Mouse (Mus musculus) megakaryocyte, embryonic 14.5 days (primary cell): Measurements from ENCODE around the gene Phf21a. TPM values are rescaled to one million over a fixed set of nuclear protein-coding genes. Genes with fewer than 3 reads are reported as not detected.

Source experiments
- H3K27me3 ChIP-seq: replicated peaks from 2 replicates; pipeline ENCODE3; 2012; ENCODE audit warnings: inconsistent platforms
- H3K36me3 ChIP-seq: replicated peaks from 2 replicates; pipeline ENCODE3; 2012; ENCODE audit warnings: low read length, inconsistent platforms, mixed read lengths
- H3K4me1 ChIP-seq: 2 replicates; pipeline ENCODE4 v1.6.1; 2012; ENCODE audit warnings: inconsistent platforms
- H3K4me3 ChIP-seq: replicated peaks from 2 replicates; pipeline ENCODE3; 2012; ENCODE audit warnings: moderate library complexity, mild to moderate bottlenecking, inconsistent platforms
- H3K9me3 ChIP-seq: 2 replicates; pipeline ENCODE4 v1.6.1; 2012; ENCODE audit warnings: inconsistent platforms
- FLI1 ChIP-seq: IDR thresholded peaks from 2 replicates; pipeline ENCODE4 v1.6.1; 2012; ENCODE audit warnings: low read length, inconsistent platforms, mixed read lengths
- GATA1 ChIP-seq: IDR thresholded peaks from 3 replicates; pipeline ENCODE4 v1.6.1; 2012; ENCODE audit warnings: mixed read lengths, low read length, inconsistent platforms, borderline replicate concordance
- polyA plus RNA-seq: library from polyadenylated mRNA; stranded (reverse); fragments of >175 nt; gene quantifications from 2 replicates; pipeline ENCODE4 v1.2.3, GENCODE M21; 2012; ENCODE audit warnings: low replicate concordance; ENCODE audit not compliant: insufficient read depth

The Phf21a gene
- polyA plus RNA-seq, 1 experiment: 19.0 TPM

DNA sequence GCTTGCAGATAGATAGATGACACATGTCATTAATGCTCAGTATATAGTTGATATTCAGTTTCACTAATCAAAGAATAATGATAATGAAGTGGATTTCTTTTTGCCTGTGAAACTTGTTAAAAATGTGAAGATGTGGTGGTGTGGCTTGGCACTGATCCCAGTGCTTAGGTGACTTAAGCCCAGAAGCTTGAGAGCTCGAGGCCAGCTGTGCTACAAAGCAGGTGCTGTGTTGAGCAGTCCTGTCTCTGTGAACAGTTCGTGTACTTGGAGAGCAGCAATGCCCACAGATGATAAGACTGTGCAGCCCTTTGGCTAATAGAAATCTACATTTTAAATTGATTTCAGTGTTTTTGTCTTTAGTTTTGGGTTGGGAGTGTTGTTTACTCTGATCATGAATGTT lies 179.6 kb downstream of the Phf21a start:
- H3K9me3 ChIP-seq: no peaks in the 10 kb centered on the region
- H3K4me1 ChIP-seq: peaks cover 41% of the 10 kb centered on the region
- H3K27me3 ChIP-seq: no peaks in the 10 kb centered on the region
- TF ChIP-seq FLI1: no peak
- TF ChIP-seq GATA1: no peak
- peaks cover 26% of the 10 kb centered on the region for H3K36me3 ChIP-seq
- peak overlapping the region; percentile 60 for H3K4me3 ChIP-seq

DNA sequence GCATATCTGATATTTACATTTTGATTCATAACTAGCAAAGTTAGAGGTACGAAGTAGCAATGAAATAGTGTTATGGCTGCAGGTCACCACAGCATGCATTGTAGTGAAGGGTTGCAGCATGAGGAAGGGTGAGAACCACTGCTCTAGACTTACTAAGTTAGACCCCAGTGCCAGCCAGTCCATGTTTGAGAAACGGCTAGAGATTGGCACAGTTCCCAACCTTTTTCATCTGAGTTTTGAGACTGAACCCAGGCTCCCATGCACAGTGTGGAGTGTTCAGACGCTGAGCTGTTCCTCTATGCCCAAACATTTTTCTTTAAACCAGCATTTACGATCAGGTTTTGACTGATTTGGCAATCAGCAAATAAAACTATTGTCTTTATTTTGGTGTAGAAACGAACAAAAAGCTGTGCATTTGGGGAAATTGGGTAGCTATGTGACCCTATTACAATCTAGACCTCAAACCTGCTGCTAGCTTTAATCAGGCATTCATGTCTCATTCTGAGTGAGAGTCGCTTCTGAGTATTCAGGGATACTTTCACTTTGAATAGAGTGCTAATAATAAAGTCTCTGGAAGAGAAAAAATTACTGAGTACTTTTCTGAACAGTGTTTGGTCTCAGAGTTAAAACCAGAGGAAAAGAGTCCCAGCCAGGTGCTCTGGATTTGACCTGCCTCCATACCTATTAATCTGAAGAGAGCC lies 180.3 kb downstream of the Phf21a start:
- Histone ChIP-seq H3K27me3 (no peaks in the 10 kb centered on the region), H3K4me3 (peak overlapping the region; percentile 80), H3K36me3 (peaks cover 22% of the 10 kb centered on the region), H3K9me3 (no peaks in the 10 kb centered on the region), H3K4me1 (peaks cover 34% of the 10 kb centered on the region)
- TF ChIP-seq FLI1: no peak

DNA sequence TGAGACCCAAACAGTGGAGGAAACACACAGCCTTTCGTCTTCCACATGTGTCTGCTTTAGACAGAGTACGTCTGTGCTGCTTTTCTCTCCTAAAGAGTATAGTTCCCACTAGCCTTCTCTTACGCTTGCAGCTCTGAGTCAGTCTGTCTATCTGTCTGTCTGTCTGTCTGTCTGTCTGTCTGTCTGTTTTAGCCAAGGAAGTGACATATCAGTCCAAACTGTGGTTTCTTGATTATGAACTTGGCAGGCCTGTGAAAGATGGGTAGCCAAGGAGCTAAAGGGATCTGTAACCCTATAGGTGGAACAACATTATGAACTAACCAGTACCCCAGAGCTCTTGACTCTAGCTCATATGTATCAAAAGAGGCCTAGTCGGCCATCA lies 180.9 kb downstream of the Phf21a start:
- TF ChIP-seq FLI1 (no peak), GATA1 (no peak)
- Histone ChIP-seq H3K27me3 (no peaks in the 10 kb centered on the region), H3K4me1 (peaks cover 29% of the 10 kb centered on the region), H3K36me3 (peaks cover 21% of the 10 kb centered on the region), H3K9me3 (no peaks in the 10 kb centered on the region), H3K4me3 (peak overlapping the region; percentile 80)

DNA sequence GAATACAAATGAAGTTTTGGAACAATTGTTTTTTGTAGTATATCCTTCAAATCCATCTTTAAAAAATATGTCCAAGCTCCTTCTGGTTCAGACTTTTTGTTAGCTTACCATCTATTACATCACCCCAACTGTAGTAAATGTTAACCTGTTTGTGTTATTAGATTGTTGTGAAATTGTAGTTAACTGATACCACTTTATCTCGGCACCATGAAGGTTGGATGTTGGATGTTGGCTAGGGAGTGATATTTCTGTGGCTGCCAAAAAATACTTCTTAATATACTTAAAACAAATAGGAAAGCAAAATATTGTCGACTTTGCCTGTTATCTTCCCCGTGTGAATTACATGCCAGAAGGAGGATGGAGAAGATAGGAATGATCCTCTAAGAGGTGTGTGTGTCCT lies 184.9 kb downstream of the Phf21a start:
- H3K36me3 ChIP-seq: peaks cover 11% of the 10 kb centered on the region
- peaks cover 16% of the 10 kb centered on the region for H3K4me1 ChIP-seq

DNA sequence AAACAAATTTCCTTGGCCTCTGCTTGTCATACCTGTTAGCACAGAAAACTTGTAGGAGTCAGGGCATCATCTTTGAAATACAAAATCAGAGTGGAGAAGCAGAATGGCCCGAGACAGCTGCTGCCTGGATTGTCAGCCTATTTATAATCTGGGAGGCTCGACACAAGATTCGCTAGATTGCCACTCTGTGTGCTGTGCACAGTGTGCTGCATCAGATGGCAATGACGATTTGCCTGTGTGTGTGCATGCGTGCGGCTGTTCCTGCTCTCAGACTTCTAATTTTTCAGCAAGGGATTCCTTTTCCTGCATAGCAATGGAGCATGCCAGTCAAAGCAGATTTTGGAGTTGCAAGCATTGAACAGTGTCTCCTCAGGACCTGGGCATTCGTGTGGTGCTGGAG lies 185.7 kb downstream of the Phf21a start:
- Histone ChIP-seq H3K36me3 (peaks cover 11% of the 10 kb centered on the region), H3K27me3 (no peaks in the 10 kb centered on the region), H3K4me3 (no peak overlapping the region), H3K9me3 (no peaks in the 10 kb centered on the region), H3K4me1 (peaks cover 10% of the 10 kb centered on the region)
- TF ChIP-seq FLI1 (no peak), GATA1 (no peak)

More for the DNA sequence above, 184.9 kb downstream of the Phf21a start:
- no peaks in the 10 kb centered on the region for H3K27me3 ChIP-seq
- H3K9me3 ChIP-seq: no peaks in the 10 kb centered on the region
- TF ChIP-seq GATA1: no peak
- TF ChIP-seq FLI1: no peak
- no peak overlapping the region for H3K4me3 ChIP-seq

DNA sequence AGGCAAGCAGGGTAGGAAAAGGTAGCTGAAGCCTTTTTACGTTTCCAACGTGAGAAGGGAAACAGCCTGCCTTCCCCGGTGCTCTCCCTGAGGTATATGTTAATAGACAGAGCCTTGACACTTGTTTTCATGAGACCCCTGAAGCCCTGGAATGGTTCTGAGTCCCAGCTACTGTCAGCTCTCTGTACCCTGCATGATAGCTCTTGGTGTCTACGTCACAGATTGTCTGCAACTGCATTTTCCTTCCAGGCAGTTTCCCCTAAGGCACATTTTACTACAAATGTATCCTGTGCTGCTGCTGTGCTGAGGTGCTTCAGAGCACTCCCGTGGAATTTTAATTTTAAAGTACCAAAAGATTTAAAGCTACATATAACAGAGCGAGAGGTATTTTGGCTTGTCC lies 186.5 kb downstream of the Phf21a start:
- TF ChIP-seq FLI1: no peak
- no peak for TF ChIP-seq GATA1
- H3K9me3 ChIP-seq: no peaks in the 10 kb centered on the region
- H3K4me1 ChIP-seq: peaks cover 7% of the 10 kb centered on the region
- no peak overlapping the region for H3K4me3 ChIP-seq
- peaks cover 11% of the 10 kb centered on the region for H3K36me3 ChIP-seq
- H3K27me3 ChIP-seq: no peaks in the 10 kb centered on the region

DNA sequence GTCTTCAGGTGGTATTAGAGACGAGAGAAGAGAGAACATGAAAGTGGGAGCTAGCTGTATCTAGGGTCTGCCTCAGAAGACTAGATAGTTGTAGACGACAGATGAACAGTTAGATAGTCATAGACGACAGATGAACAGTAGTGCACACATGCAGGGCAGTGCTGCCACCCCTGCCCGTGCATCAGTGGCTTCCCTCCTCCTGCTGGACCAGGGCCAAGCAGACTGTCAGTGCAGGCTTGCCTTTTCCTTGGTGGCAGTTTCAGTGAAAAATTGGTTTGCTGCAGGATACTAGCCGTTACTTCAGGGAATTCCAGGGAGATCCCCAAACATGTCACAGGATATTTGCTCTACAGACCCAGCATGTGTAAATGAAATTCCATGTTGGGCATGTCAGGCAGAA lies 192.7 kb downstream of the Phf21a start:
- H3K9me3 ChIP-seq: no peaks in the 10 kb centered on the region
- H3K36me3 ChIP-seq: no peaks in the 10 kb centered on the region
- no peaks in the 10 kb centered on the region for H3K27me3 ChIP-seq
- no peak overlapping the region for H3K4me3 ChIP-seq
- no peak for TF ChIP-seq GATA1
- no peak for TF ChIP-seq FLI1
- peaks cover 36% of the 10 kb centered on the region for H3K4me1 ChIP-seq

DNA sequence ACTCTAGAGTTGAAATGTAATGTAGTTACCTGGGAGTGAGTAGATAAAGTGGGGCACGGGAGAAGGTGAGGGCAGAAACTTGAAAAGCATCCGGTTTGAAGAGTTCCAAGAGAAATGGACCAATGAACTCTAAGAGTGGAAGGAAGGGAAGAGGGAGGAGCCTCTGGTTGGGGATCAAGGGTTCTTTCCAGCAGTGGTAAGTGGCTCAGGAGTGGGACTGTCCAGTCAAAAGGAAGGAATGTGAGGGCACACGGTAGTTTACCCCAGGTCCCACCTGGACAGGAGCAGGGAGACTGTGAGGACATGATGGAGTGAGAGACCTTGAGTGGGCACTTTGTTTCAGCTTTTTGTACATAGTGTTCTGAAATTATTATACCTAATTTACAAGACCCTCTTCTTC lies 196.4 kb downstream of the Phf21a start:
- TF ChIP-seq FLI1: no peak
- TF ChIP-seq GATA1: no peak
- H3K9me3 ChIP-seq: no peaks in the 10 kb centered on the region
- H3K4me3 ChIP-seq: no peak overlapping the region
- H3K36me3 ChIP-seq: peaks cover 10% of the 10 kb centered on the region
- no peaks in the 10 kb centered on the region for H3K27me3 ChIP-seq
- peaks cover 44% of the 10 kb centered on the region for H3K4me1 ChIP-seq

DNA sequence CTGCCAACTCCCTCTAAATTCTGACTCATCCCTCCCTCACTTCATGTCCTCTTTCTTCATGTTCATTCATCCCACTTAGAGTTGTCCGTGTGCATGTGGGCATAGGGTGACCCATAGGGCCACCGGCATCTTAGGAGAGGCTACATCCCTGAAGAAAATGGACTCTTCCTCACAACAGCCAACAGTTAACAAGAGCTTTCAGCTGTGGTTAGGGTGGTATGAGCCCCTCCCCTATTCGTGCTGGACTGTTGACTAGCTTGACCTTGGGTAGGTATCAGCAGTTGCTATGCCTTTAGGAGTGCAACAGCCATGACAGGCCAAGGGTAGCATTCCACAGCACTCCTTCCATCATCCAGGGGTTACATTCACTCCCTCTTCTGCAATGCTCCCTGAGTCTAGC lies 198.6 kb downstream of the Phf21a start:
- Histone ChIP-seq H3K27me3 (no peaks in the 10 kb centered on the region), H3K36me3 (peaks cover 10% of the 10 kb centered on the region), H3K4me1 (peaks cover 39% of the 10 kb centered on the region), H3K9me3 (no peaks in the 10 kb centered on the region), H3K4me3 (no peak overlapping the region)
- no peak for TF ChIP-seq FLI1
- no peak for TF ChIP-seq GATA1

DNA sequence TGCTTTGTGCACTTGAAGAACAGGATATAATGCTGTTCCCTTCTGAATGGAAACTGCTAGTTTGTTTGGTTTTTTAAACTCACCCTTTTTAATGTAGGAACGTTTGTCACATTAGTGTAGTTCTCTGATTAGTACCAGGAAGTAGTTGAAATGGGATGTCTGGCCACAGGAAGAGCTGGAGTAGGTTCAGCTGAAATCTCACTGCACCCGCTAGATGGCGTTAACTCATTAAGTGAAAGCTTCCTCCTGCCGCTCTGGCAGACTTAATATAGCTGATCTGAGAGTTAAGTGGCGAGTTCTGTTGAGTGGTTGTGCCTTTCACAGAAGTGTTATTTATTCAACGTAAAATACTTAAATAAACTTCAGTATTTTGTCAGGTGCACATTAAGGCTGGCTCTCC lies 203.5 kb downstream of the Phf21a start:
- Histone ChIP-seq H3K4me1 (peaks cover 52% of the 10 kb centered on the region), H3K27me3 (no peaks in the 10 kb centered on the region), H3K9me3 (no peaks in the 10 kb centered on the region), H3K4me3 (peak overlapping the region; percentile 50), H3K36me3 (peaks cover 10% of the 10 kb centered on the region)
- no peak for TF ChIP-seq FLI1
- TF ChIP-seq GATA1: no peak

DNA sequence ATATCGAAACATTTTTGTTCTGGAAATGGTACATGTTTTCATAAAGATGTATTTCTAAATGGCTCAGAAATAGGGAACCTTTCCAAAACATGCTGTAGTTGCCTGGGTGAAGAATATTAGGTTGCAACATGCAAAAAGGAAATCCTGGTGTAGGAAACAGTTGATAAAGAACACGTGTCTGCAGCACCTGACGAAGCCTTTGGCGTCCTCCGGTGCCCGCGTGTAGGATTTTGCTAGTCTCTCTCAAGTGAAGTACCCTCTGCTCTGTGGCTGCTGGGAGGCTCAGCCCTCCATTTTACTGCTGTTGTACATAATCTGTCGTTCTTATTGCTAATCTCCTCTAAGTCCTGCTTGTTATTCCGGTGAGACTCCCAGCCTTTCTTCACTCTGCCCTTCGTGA lies 207.0 kb downstream of the Phf21a start:
- peak overlapping the region; percentile 88 for H3K4me3 ChIP-seq
- peaks cover 55% of the 10 kb centered on the region for H3K4me1 ChIP-seq
- H3K9me3 ChIP-seq: no peaks in the 10 kb centered on the region
- H3K36me3 ChIP-seq: no peaks in the 10 kb centered on the region
- TF ChIP-seq GATA1: no peak
- no peak for TF ChIP-seq FLI1
- no peaks in the 10 kb centered on the region for H3K27me3 ChIP-seq
